Mouse (Mus musculus): ENCODE results near the gene Dctpp1. TPM values are rescaled to one million over a fixed set of nuclear protein-coding genes. Genes with fewer than 3 reads are reported as not detected.

The Dctpp1 gene
- total and polyA plus RNA-seq, 3 experiments = 238 to 290 TPM; not detected in 1

DNA sequence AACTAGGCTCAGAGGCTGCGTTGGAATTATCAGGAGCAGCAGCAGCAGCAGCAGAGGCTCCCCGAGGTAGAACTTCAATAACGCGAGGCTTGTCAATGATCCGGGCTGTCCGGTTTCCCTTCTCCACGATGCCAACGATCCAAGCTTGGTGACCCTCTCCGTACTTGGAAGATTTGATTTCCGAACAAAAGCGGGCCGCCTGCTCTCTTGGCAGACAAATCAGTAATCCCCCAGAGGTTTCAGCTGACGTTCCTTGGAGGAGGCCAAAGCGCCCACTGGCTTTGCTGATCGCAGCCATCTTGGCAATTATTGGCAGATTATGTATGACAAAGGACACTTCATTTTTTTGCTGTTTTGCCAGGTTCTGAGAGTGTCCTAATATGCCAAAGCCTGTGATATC lies 12.1 kb upstream of the Dctpp1 start:
- Histone ChIP-seq H3K36me3 (ENCODE audit: control insufficient read depth in 1 of 2, insufficient read depth in 2 of 2, low read length in 2 of 2) (peaks cover 0 to 24% of the 10 kb centered on the region in 2 experiments; a peak in 3 of 4 replicates), H3K4me1 (ENCODE audit: control insufficient read depth in 1 of 2, insufficient read depth in 2 of 2, low read length in 2 of 2) (peaks cover 3 to 15% of the 10 kb centered on the region in 2 experiments; a peak in 3 of 4 replicates), H3K4me3 (ENCODE audit: control insufficient read depth in 1 of 2, insufficient read depth in 1 of 2, low read depth in 2 of 2, low read length in 2 of 2) (peak overlapping the region; percentile 83 to 87), H3K79me2 (ENCODE audit: control insufficient read depth, insufficient read depth, low read length, poor library complexity) (peaks cover 23% of the 10 kb centered on the region), H3K27ac (ENCODE audit: control insufficient read depth, low read depth, low read length) (no peak overlapping the region), H3K27me3 (ENCODE audit: control insufficient read depth in 1 of 2, insufficient read depth in 2 of 2, low read length in 2 of 2) (no peaks in the 10 kb centered on the region), H3K9ac (ENCODE audit: control insufficient read depth, low read depth, low read length, poor library complexity, severe bottlenecking) (peak overlapping the region; percentile 95), H3K9me3 (replicated peaks; ENCODE audit: insufficient read depth, low read length) (no peaks in the 10 kb centered on the region)
- TF ChIP-seq ZMIZ1 (IDR thresholded peaks at IDR 0.05; ENCODE audit: low read depth, low read length) (no peak), POLR2AphosphoS2 (IDR thresholded peaks at IDR 0.05; ENCODE audit: low read length) (no peak), MAX (IDR thresholded peaks at IDR 0.05; ENCODE audit: low read length) (no peak), HCFC1 (IDR thresholded peaks at IDR 0.05; ENCODE audit: low read depth, low read length) (no peak), SIN3A (IDR thresholded peaks at IDR 0.05; ENCODE audit: low read length) (no peak), RAD21 (IDR thresholded peaks at IDR 0.05; ENCODE audit: low read depth, low read length) (no peak), TAL1 (IDR thresholded peaks at IDR 0.05; ENCODE audit: low read length) (no peak), JUND (IDR thresholded peaks at IDR 0.05; ENCODE audit: low read depth, low read length) (no peak), KAT2A (conservative IDR thresholded peaks at IDR 0.05; ENCODE audit: low read depth, low read length) (no peak), POLR2AphosphoS5 (IDR thresholded peaks at IDR 0.05; ENCODE audit: borderline replicate concordance, low read depth, low read length) (no peak), RCOR1 (IDR thresholded peaks at IDR 0.05; ENCODE audit: low read depth, low read length) (no peak), MYB (IDR thresholded peaks at IDR 0.05; ENCODE audit: low read depth, low read length) (no peak), CHD2 (IDR thresholded peaks at IDR 0.05; ENCODE audit: low read length) (no peak), POLR2A (IDR thresholded peaks at IDR 0.05; ENCODE audit: control insufficient read depth in 1 of 2, insufficient read depth in 1 of 2, low read depth in 1 of 2, low read length in 2 of 2, poor library complexity in 1 of 2) (no peak)
- no peak for DNase-seq (ENCODE audit: low read depth, low spot score)

GRCm38 (mm10) chr7:127271093-127271492 lies 10.6 kb upstream of the Dctpp1 start:
- H3K79me2 ChIP-seq (ENCODE audit: control insufficient read depth, insufficient read depth, low read length, poor library complexity) = peaks cover 23% of the 10 kb centered on the region
- H3K9me3 ChIP-seq (replicated peaks; ENCODE audit: insufficient read depth, low read length) = no peaks in the 10 kb centered on the region
- no peak for TF ChIP-seq MYC (IDR thresholded peaks at IDR 0.05; ENCODE audit: low read depth, low read length)
- no peak for TF ChIP-seq POLR2AphosphoS5 (IDR thresholded peaks at IDR 0.05; ENCODE audit: borderline replicate concordance, low read depth, low read length)
- peak; percentile 21; the same call in 1 of the 2 replicates for TF ChIP-seq POLR2AphosphoS2 (IDR thresholded peaks at IDR 0.05; ENCODE audit: low read length)
- TF ChIP-seq RCOR1 (IDR thresholded peaks at IDR 0.05; ENCODE audit: low read depth, low read length) = no peak
- TF ChIP-seq USF1 (IDR thresholded peaks at IDR 0.05; ENCODE audit: low read depth, low read length) = no peak
- peak in 1 of 2 experiments; percentile 12; a peak in 1 of 4 replicates for TF ChIP-seq POLR2A (IDR thresholded peaks at IDR 0.05; ENCODE audit: control insufficient read depth in 1 of 2, insufficient read depth in 1 of 2, low read depth in 1 of 2, low read length in 2 of 2, poor library complexity in 1 of 2)
- DNase-seq (ENCODE audit: low read depth, low spot score) = no peak
- no peak overlapping the region for H3K27ac ChIP-seq (ENCODE audit: control insufficient read depth, low read depth, low read length)
- H3K4me3 ChIP-seq (ENCODE audit: control insufficient read depth in 1 of 2, insufficient read depth in 1 of 2, low read depth in 2 of 2, low read length in 2 of 2) = no peak overlapping the region
- no peak overlapping the region for H3K9ac ChIP-seq (ENCODE audit: control insufficient read depth, low read depth, low read length, poor library complexity, severe bottlenecking)
- peaks cover 3 to 15% of the 10 kb centered on the region in 2 experiments; a peak in 3 of 4 replicates for H3K4me1 ChIP-seq (ENCODE audit: control insufficient read depth in 1 of 2, insufficient read depth in 2 of 2, low read length in 2 of 2)
- no peaks in the 10 kb centered on the region for H3K27me3 ChIP-seq (ENCODE audit: control insufficient read depth in 1 of 2, insufficient read depth in 2 of 2, low read length in 2 of 2)
- peaks cover 0 to 24% of the 10 kb centered on the region in 2 experiments; a peak in 3 of 4 replicates for H3K36me3 ChIP-seq (ENCODE audit: control insufficient read depth in 1 of 2, insufficient read depth in 2 of 2, low read length in 2 of 2)

Data from MEL (cell line).